Mouse (Mus musculus) E14TG2a.4 (cell line): ENCODE results near the gene Gm11172.

Source experiments
- CTCF ChIP-seq: conservative IDR thresholded peaks from 2 replicates; pipeline ENCODE4 v1.5.1; 2014; ENCODE audit warnings: low read length
- NANOG ChIP-seq: IDR thresholded peaks from 2 replicates; pipeline ENCODE4 v1.6.1; 2014; ENCODE audit warnings: borderline replicate concordance, low read length, mixed read lengths

DNA sequence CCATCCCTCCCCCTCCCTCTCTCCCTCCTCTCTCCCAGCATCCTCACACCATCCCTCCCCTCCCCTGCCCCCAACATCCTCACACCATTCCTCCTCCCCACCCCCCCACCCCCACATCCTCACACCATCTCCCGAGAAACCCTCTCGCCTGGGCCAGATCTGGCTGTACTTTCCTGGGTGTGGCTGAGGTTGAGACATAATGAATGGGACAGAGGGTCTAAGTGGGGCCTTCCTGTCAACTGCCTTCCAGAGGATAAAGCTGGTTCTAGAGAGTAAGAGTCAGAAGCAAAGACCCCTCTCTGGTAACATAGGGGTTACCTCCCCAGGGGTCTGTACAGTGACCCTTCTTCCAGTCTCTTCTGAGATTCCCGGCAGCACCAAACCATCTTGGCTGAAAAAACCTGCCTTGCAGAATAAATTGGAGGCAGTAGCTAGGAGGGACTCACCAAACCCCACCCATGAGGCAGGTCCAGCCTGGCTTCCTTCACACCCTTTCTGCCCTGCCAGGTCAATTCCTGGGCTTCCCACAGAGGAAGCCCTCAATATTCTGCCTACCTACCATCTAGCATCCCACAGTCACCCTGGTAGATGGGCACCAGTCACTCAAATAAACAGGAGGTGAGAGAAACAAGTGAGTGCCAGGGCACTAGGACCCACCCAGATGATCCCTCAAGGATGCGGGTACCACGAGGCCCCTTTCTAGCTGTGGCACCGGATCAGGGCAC is 49.0 kb upstream of the Gm11172 start:
- TF ChIP-seq CTCF (no peak), NANOG (no peak)
